Mouse (Mus musculus) ES-Bruce4 (cell line): ENCODE data around the gene Chid1.

Source experiments
- CTCF ChIP-seq: IDR thresholded peaks from one replicate; pipeline ENCODE4 v1.8.1; 2011; ENCODE audit warnings: low read depth, low read length
- EP300 ChIP-seq: IDR thresholded peaks from 2 replicates; pipeline ENCODE4 v1.6.1; 2011; ENCODE audit warnings: low read depth, low read length; ENCODE audit not compliant: insufficient read depth
- POLR2A ChIP-seq: IDR thresholded peaks from one replicate; pipeline ENCODE4 v1.8.1; 2011; ENCODE audit warnings: low read length; ENCODE audit not compliant: insufficient read depth

DNA sequence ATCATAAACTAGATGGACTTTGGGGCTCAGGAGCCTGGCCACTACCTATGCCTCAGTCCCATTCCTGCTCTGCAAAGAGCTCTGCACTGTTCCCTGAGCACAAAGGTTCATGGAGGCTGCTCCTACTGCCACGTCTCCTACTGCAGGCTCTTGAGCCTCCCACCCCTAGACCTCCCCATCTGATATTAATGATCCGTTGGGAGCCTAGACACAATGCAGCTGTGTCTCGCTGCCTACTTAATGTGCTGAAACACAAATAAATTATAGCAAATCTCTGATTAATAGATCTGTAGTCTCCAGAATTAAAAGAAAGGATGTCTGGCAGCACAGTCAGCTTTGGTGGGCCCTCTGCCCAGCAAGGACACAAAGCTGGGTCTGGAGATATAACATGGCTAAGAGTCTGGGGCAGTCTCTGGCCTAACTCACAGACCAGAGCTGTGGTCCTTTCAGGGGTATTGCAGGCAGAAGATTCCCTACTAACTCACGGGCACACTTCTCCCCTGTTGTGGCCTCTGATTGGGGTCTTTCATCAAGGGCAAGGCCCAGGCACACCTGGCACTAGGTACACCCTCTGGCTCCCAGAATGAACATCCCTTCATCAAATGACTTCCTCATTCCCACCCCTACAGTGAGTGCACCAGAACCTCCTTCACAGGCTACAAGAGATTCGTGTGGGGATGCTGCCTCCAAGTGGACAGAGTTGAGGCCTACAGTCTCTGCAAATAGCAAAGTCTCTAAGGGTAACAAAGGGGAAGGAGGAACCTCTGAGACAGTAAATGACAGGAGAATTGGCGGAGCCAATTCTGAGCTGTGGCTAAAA is 14.7 kb downstream of the Chid1 start:
- TF ChIP-seq POLR2A (no peak), CTCF (peak; percentile 72), EP300 (no peak)
